Mouse (Mus musculus) cerebellum, adult 2 months (tissue): ENCODE measurements at regions not wholly inside any gene's neighbourhood (a gene's known extent, or its start where the extent isn't known, plus 50 kb on each side); places are given as distances from the start of the nearest gene placed in this dataset.

Source experiments
- CTCF ChIP-seq: fragments of 200-500 bp; IDR thresholded peaks from 2 replicates; pipeline ENCODE4 v1.5.1; 2011; ENCODE audit warnings: low read depth, mild to moderate bottlenecking, control low read depth, low read length, moderate library complexity, borderline replicate concordance; ENCODE audit not compliant: insufficient read depth
- POLR2A ChIP-seq: fragments of 200-500 bp; IDR thresholded peaks from 2 replicates; pipeline ENCODE4 v1.6.1; 2011; ENCODE audit warnings: low read length, control low read depth, borderline replicate concordance; ENCODE audit not compliant: insufficient read depth

DNA sequence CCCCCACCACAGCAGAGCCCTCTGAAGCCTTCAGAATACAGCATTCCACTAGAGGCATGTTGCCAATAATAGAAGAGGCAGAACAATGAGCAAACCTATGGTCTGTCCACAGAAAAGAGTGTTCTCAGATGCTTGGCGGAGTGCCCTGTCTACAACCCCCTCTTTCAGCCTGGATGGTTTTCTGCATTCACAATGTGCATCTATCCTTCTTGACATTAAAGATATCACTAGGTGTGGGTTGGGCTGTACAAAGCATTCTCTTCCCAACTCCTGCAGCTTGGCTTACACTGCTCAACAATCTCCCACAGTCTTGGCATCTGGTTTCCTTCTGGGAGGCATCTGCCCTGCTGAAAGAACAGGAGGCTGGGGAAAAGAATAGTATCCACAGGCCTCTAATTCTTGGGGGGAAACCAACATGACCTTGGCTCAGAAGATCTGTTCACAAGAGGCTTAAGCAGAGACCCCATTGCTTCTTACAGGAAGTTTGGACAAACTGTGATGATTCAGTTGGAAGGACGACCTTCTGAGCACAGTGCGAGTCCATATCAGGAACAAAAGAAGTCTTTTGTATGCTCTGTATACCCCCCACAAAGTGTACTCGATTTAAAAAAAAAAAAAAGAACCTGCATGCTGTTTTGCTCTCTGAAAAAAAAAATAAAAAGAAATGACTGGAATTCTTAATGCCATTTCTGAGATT, 296.9 kb upstream of the Frg1 start:
- TF ChIP-seq CTCF, result no peak
- TF ChIP-seq POLR2A, result no peak
